Mouse (Mus musculus) kidney, adult 2 months (tissue): ENCODE results near the gene Kcnip4. TPM values are rescaled to one million over a fixed set of nuclear protein-coding genes. Genes with fewer than 3 reads are reported as not detected.

Experiments used
- DNase-seq: peaks from one replicate; pipeline ENCODE4 v3.0.0; 2021
- H3K27ac ChIP-seq: fragments of 200-500 bp; 2 replicates; pipeline ENCODE4 v1.5.1; 2012; ENCODE audit warnings: low read depth, low read length, control low read depth, inconsistent platforms; ENCODE audit not compliant: insufficient read depth
- H3K27me3 ChIP-seq: fragments of 200-500 bp; replicated peaks from 2 replicates; pipeline ENCODE4 v1.6.1; 2012; ENCODE audit warnings: mild to moderate bottlenecking, moderate library complexity, low read length, inconsistent platforms; ENCODE audit not compliant: control insufficient read depth, insufficient read depth
- H3K36me3 ChIP-seq: fragments of 200-500 bp; 2 replicates; pipeline ENCODE4 v1.6.1; 2012; ENCODE audit warnings: mild to moderate bottlenecking, moderate library complexity, low read length, inconsistent platforms; ENCODE audit not compliant: control insufficient read depth, insufficient read depth
- H3K4me1 ChIP-seq: fragments of 200-500 bp; 2 replicates; pipeline ENCODE4 v1.6.1; 2011; ENCODE audit warnings: low read length; ENCODE audit not compliant: control insufficient read depth, insufficient read depth
- H3K4me3 ChIP-seq: fragments of 200-500 bp; 2 replicates; pipeline ENCODE4 v1.5.1; 2011; ENCODE audit warnings: mild to moderate bottlenecking, low read depth, low read length, control low read depth; ENCODE audit not compliant: insufficient read depth
- CTCF ChIP-seq: fragments of 200-500 bp; conservative IDR thresholded peaks from 2 replicates; pipeline ENCODE4 v1.5.1; 2011; ENCODE audit warnings: low read depth, mild to moderate bottlenecking, control low read depth, low read length, moderate library complexity, mixed read lengths; ENCODE audit not compliant: insufficient read depth, insufficient read length
- POLR2A ChIP-seq: fragments of 200-500 bp; IDR thresholded peaks from one replicate; pipeline ENCODE4 v1.6.1; 2011; ENCODE audit warnings: low read depth, low read length, control low read depth
- WGBS: fragments of 180-500 bp; shearing (Covaris S2); methylation state at CpG from one replicate; pipeline ENCODE4 v1.1.7; 2018; 5-methylcytosine and 5-hydroxymethylcytosine counted together
- polyA plus RNA-seq: library from polyadenylated mRNA; depleted of rRNA; stranded (reverse); fragments of >200 nt; gene quantifications from 2 replicates; pipeline ENCODE4 v1.2.3, GENCODE M21; 2012

The Kcnip4 gene
- polyA plus RNA-seq, 1 experiment, result 0.13 TPM

DNA sequence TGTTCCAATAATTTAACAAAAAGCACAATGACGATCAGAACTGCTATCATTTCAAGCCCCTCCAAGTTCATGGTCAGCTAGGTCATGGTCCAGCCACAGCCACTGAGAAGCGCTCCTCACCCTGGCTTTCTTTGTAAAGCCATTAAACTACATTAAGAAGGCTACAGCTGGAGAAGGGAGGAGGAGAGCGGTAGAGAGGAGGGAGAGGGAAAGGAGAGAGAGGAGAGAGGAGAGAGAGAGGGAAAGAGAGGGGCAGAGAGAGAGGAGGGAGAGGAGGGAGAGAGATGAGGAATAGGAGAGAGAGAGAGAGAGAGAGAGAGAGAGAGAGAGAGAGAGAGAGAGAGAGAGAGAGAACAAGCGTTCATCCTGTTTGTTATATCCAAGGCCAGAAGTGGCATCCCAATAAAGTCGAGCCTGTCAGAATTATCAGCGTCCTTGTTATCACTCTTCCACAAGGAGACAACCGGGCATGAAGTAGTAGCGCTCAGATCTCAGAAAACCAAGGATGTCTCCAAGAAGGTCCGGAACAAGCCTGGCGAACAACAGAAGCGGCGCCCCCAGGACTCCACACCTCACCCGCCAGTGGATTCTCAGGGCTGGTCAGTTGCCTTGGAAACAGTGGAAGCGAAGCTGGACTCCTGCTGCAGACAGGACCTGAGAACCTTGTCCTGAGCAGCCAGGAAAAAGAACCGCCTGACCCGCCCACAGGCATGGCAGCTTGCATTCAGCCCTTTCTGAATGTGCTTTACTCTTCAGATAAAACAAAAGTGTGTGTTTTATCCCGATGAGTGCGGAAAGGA, 635.1 kb downstream of the Kcnip4 start:
- 12% methylated on average over 18 of the region's 18 CpGs for WGBS
- no peaks in the 10 kb centered on the region for H3K27me3 ChIP-seq

DNA sequence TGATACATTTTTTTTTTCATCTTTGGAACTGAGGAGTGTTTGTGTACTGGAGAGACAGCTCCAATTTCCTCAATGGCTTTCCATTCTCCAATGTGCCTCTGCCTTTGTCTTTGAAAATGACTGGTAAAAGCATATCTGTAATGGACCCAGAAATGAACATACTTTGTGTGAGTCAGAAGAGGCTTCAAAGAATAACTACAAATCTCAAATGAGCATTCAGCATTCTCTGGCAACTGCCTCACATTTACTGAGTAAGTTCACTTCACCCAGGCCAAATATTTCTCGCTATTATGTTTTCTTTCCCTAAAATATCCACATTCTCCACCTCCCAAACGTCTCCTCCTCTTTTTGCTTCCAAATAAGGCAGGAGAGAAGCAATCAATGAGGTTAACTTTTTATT, 646.6 kb downstream of the Kcnip4 start:
- H3K36me3 ChIP-seq, result no peaks in the 10 kb centered on the region
- DNase-seq, result no peak
- no peak overlapping the region for H3K4me3 ChIP-seq
- no peak overlapping the region for H3K27ac ChIP-seq
- H3K4me1 ChIP-seq, result no peaks in the 10 kb centered on the region
- H3K27me3 ChIP-seq, result no peaks in the 10 kb centered on the region
- no peak for TF ChIP-seq CTCF
- no peak for TF ChIP-seq POLR2A
- WGBS, result 44% methylated on average over 2 of the region's 2 CpGs

More for the DNA sequence above, 635.1 kb downstream of the Kcnip4 start:
- H3K36me3 ChIP-seq, result no peaks in the 10 kb centered on the region
- no peak overlapping the region for H3K4me3 ChIP-seq
- H3K4me1 ChIP-seq, result no peaks in the 10 kb centered on the region
- no peak for TF ChIP-seq POLR2A
- no peak for TF ChIP-seq CTCF
- no peak for DNase-seq
- no peak overlapping the region for H3K27ac ChIP-seq

DNA sequence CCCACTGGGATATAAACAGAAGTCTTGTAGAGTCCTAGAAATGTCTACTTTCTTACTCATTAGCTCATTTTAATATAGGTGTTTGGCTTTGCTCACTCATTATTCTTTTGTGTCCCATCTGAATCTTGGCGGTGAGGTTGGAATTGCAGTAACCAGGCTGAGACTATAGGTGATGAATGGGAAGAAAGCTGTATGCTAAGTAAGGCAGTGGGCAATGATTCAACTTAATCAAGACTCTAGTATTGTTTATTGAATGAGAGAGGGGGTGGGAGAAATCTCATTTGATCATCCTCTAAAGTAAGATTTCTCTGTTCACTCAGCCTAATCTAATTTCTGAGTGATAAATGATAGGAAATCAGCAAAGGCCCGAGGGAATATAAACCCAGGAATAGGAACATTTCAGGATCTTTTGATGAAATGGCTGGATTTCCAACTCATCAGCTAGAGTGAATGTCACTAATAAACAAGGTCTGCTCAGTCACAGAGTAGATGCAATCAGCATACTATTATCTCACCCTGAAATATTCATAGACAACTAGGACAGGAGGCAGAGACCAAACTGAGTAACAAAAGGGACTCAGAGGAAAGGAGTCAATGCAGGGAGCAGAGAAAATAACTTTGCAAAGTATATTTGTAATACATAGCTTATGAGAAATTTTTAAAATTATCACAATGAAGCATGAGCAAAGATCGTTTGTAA, 660.3 kb downstream of the Kcnip4 start:
- WGBS, result 69% methylated on average over 3 of the region's 3 CpGs
- no peak overlapping the region for H3K27ac ChIP-seq
- no peaks in the 10 kb centered on the region for H3K27me3 ChIP-seq
- H3K4me3 ChIP-seq, result no peak overlapping the region
- no peak for TF ChIP-seq POLR2A
- no peak for TF ChIP-seq CTCF
- no peaks in the 10 kb centered on the region for H3K36me3 ChIP-seq
- no peaks in the 10 kb centered on the region for H3K4me1 ChIP-seq
- no peak for DNase-seq

DNA sequence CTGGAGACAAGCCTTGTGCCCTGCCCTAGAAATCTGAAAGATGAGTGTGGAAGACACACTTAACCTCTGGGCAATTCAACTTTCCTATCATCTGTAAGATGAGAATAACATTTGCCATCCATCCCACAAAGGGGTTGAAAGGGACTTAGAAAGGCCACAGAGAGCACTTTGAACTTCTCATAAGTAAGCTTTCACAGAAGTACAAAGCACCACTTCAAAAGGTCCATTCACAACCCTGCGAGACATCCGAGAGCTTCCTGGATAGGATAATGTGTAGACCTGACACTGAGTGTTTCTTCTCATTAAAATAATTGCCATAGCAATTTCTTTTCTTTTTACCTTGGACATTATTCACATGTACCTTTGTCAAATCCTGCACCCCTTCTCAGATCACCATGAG, 683.7 kb downstream of the Kcnip4 start:
- Histone ChIP-seq H3K27me3 (no peaks in the 10 kb centered on the region), H3K4me3 (no peak overlapping the region), H3K4me1 (no peaks in the 10 kb centered on the region), H3K27ac (no peak overlapping the region), H3K36me3 (no peaks in the 10 kb centered on the region)
- no peak for DNase-seq
- TF ChIP-seq POLR2A, result no peak
- no peak for TF ChIP-seq CTCF
- WGBS, result 47% methylated on average over 2 of the region's 2 CpGs

DNA sequence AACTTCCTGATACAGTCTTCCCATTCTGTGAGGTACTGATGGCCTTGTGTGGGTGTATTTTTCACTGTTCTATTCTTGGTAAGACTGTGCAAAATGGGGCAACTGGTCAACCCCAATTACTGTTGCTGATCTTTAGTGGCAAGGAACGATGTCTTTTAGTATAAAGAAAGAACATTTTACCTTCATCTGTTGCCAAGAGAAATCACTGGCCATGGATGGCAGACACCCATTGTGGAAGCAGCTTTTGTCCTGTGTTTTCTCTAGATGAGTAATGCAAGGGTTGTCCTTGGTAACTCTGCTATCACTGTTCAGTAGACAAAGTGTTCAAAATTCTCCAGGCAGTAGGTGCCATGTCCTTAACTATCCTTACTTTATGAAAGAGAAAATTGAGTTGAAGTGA, 729.2 kb downstream of the Kcnip4 start:
- no peaks in the 10 kb centered on the region for H3K27me3 ChIP-seq
- H3K27ac ChIP-seq, result no peak overlapping the region
- no peaks in the 10 kb centered on the region for H3K4me1 ChIP-seq
- TF ChIP-seq POLR2A (no peak), CTCF (no peak)
- DNase-seq, result no peak
- H3K36me3 ChIP-seq, result no peaks in the 10 kb centered on the region
- H3K4me3 ChIP-seq, result no peak overlapping the region
- WGBS, result 78% methylated on average over 1 of the region's 1 CpGs

DNA sequence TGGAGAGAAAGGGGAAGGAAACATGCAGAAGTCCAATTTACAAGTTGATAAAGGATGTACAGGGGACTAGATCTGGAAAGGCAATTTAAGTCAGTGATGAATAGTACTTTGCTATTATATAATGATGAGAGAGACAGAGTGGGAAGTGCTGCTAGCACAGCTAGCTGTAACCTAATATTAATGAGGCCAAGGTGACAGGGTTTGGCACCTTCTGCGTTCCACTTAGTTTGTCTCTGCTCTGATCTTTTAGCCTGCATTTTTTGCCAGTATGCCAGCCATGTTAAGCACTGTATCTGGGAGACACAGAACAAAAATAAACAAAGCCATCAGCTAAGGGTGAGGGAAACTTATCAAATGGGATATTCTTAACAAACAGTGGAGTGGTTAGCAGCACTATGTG, 745.3 kb downstream of the Kcnip4 start:
- no peaks in the 10 kb centered on the region for H3K4me1 ChIP-seq
- WGBS, result 11% methylated on average over 1 of the region's 1 CpGs
- DNase-seq, result no peak
- H3K27ac ChIP-seq, result no peak overlapping the region
- no peaks in the 10 kb centered on the region for H3K27me3 ChIP-seq
- H3K36me3 ChIP-seq, result no peaks in the 10 kb centered on the region
- TF ChIP-seq CTCF (no peak), POLR2A (no peak)
- no peak overlapping the region for H3K4me3 ChIP-seq

DNA sequence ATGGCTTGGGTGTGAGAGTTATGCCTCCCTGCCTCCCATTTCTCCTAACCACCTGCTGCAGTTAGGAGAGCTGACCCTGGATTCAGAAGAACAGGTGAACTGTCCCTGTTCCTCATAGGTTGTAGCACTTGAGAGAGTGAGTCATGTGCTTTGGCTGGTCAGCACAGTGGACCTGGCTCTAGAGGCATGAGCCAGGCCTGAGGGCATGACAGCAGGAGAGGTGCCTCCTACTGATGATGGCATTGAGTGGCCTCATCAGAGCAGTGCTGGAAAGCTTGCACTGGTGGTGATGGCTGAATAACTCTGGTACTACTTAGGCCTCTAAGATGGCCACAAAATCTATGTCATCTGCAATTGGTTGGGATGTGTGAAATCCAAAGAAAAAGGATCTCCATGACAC, 776.1 kb downstream of the Kcnip4 start:
- DNase-seq, result no peak
- TF ChIP-seq POLR2A (no peak), CTCF (no peak)
- Histone ChIP-seq H3K27ac (no peak overlapping the region), H3K4me3 (no peak overlapping the region), H3K36me3 (no peaks in the 10 kb centered on the region), H3K27me3 (no peaks in the 10 kb centered on the region), H3K4me1 (no peaks in the 10 kb centered on the region)
